In genomic region chr8:92312178-92312577, GRCm38 (mm10) we compare ENCODE assay signal across 25 mouse cellular contexts. TPM values are rescaled to one million over a fixed set of nuclear protein-coding genes. Genes with fewer than 3 reads are reported as not detected.
A peak's percentile ranks its signal among the peaks of the same experiment; 100 is the strongest.
DNase-seq lines count a peak whose midpoint lies in the region; ATAC-seq and TF ChIP-seq lines count a peak whose summit lies in the region.
"Had no signal": no experiment of that assay in that cellular context is flagged by ENCODE, and none has a peak within 500 bp of the region (broad histone marks: within the 10 kb centered on the region; RNA-seq: fewer than 3 reads in every experiment).

No protein-coding gene starts in this region.

- H3K27me3 ChIP-seq in heart, embryonic 13.5 days (replicated peaks) = peaks cover 68% of the 10 kb centered on the region
- H3K27me3 ChIP-seq in lung, embryonic 14.5 days (ENCODE audit: insufficient read depth, low read length) = peaks cover 62% of the 10 kb centered on the region
- H3K27me3 ChIP-seq: neural tube, embryonic 12.5 days had no signal

- peak; percentile 23 for DNase-seq in embryo, embryonic 10 days (ENCODE audit: low spot score)
- DNase-seq in embryo, embryonic 11 days = no peak
- no peak for DNase-seq in heart, postnatal 25 days (ENCODE audit: low spot score)
- DNase-seq in lung, embryonic 14.5 days = peak; percentile 92
- DNase-seq in lung, postnatal 14 days = no peak
- peak; percentile 10 for DNase-seq in retina, postnatal 1 day
- no peak for DNase-seq in retina, embryonic 14.5 days (ENCODE audit: low spot score)
- DNase-seq: adrenal gland, adult 8-10 months; cerebellum, adult 2 months; cerebellum, postnatal 25 days; forebrain, postnatal 0 days; gastrocnemius, postnatal 14 days; kidney, adult 8-10 months; kidney, postnatal 10 days; liver, embryonic 13.5 days; thymus, postnatal 36 days had no signal

- H3K4me3 ChIP-seq in heart, embryonic 13.5 days = no peak overlapping the region
- no peak overlapping the region for H3K4me3 ChIP-seq in lung, embryonic 14.5 days (ENCODE audit: low read depth, low read length)
- H3K4me3 ChIP-seq: embryonic facial prominence, embryonic 10.5 days; heart, embryonic 15.5 days; left cerebral cortex, adult 2 months; liver, embryonic 13.5 days; midbrain, embryonic 12.5 days; neural tube, embryonic 12.5 days had no signal

- no peaks in the 10 kb centered on the region for H3K36me3 ChIP-seq in heart, embryonic 13.5 days
- H3K36me3 ChIP-seq in lung, embryonic 14.5 days (ENCODE audit: insufficient read depth) = no peaks in the 10 kb centered on the region
- H3K36me3 ChIP-seq: embryonic facial prominence, embryonic 10.5 days; heart, embryonic 15.5 days; liver, embryonic 13.5 days; midbrain, embryonic 12.5 days; neural tube, embryonic 12.5 days had no signal

- H3K4me2 ChIP-seq in heart, embryonic 13.5 days = peak overlapping the region; percentile 31
- no peak overlapping the region for H3K4me2 ChIP-seq in lung, embryonic 14.5 days
- H3K4me2 ChIP-seq: heart, embryonic 15.5 days; hindbrain, embryonic 14.5 days; liver, embryonic 13.5 days; midbrain, embryonic 12.5 days; neural tube, embryonic 12.5 days had no signal

- no peak for ATAC-seq in heart, embryonic 13.5 days (ENCODE audit: extremely low read depth, insufficient number of reproducible peaks, low FRiP score, low TSS enrichment)
- ATAC-seq in lung, embryonic 14.5 days (ENCODE audit: insufficient read depth) = peak; percentile 89
- ATAC-seq: activated CD4-positive, CD25-positive, alpha-beta regulatory T cell, adult 4 months; forebrain, postnatal 0 days had no signal

- no peak for TF ChIP-seq CTCF in lung, embryonic 14.5 days (IDR thresholded peaks at IDR 0.05; ENCODE audit: low read depth)

- intact Hi-C loops in heart, postnatal 25 days (cut with DNase I) = no loop called here

- whole genome bisulfite sequencing in heart, embryonic 13.5 days = 9% methylated on average over 7 of the region's 7 CpGs
- 4% methylated on average over 7 of the region's 7 CpGs for WGBS in lung, embryonic 14.5 days

- peaks cover 13% of the 10 kb centered on the region for H3K4me1 ChIP-seq in heart, embryonic 13.5 days
- peaks cover 5% of the 10 kb centered on the region; the same call in 1 of the 2 replicates for H3K4me1 ChIP-seq in lung, embryonic 14.5 days (ENCODE audit: insufficient read depth)
- H3K4me1 ChIP-seq: liver, embryonic 13.5 days; neural tube, embryonic 12.5 days had no signal

- H3K27ac ChIP-seq in heart, embryonic 13.5 days (replicated peaks) = 0 out of 2 replicates have a peak overlapping the region, but pooled peaks have one; percentile 24
- H3K27ac ChIP-seq in lung, embryonic 14.5 days (ENCODE audit: low read depth) = no peak overlapping the region
- H3K27ac ChIP-seq: embryonic facial prominence, embryonic 10.5 days; heart, embryonic 15.5 days; hindbrain, embryonic 14.5 days; left cerebral cortex, adult 2 months; liver, embryonic 13.5 days; midbrain, embryonic 12.5 days; neural tube, embryonic 12.5 days had no signal

- no peaks in the 10 kb centered on the region for H3K9me3 ChIP-seq in heart, embryonic 13.5 days
- H3K9me3 ChIP-seq in lung, embryonic 14.5 days (ENCODE audit: low read depth, low read length) = no peaks in the 10 kb centered on the region
- H3K9me3 ChIP-seq: embryonic facial prominence, embryonic 10.5 days; heart, embryonic 15.5 days; liver, embryonic 13.5 days; midbrain, embryonic 12.5 days; neural tube, embryonic 12.5 days had no signal

- H3K9ac ChIP-seq in heart, embryonic 13.5 days = no peak overlapping the region
- H3K9ac ChIP-seq in lung, embryonic 14.5 days = no peak overlapping the region
- H3K9ac ChIP-seq: forebrain, postnatal 0 days; heart, embryonic 15.5 days; hindbrain, embryonic 14.5 days; liver, embryonic 13.5 days; midbrain, embryonic 12.5 days; neural tube, embryonic 12.5 days had no signal

RNA-seq across cellular contexts. Expression of gene Irx5, which starts 45.2 kb away (rescaled TPM):
- 7.7 and 8.5 TPM in 2 replicates for polyA plus RNA-seq in heart, embryonic 13.5 days (2015; fragmentation: Nextera tagmentation; extraction: Ambion mirVana)
- total RNA-seq in heart, postnatal 25 days (2021) = 10 to 100 TPM in 1 of 2 experiments, 1 to 10 TPM in 1; 8.8 to 11.9 TPM
- polyA plus RNA-seq in lung, embryonic 14.5 days (2014; fragmentation: Nextera tagmentation; extraction: Ambion mirVana) = 18.5 and 22.4 TPM in 2 replicates
- total RNA-seq: gastrocnemius, postnatal 14 days had no signal
- polyA plus RNA-seq: activated CD4-positive, CD25-positive, alpha-beta regulatory T cell, adult 4 months; intestine, embryonic 14.5 days had no signal

Comparison
In these comparisons a context has a peak if more than half of its experiments do, and no peak if none do; other contexts are left out.
1. DNase-seq: peak in embryo, embryonic 10 days (single experiment), lung, embryonic 14.5 days (single experiment) and retina, postnatal 1 day (single experiment); none in embryo, embryonic 11 days (single experiment), heart, postnatal 25 days (single experiment), lung, postnatal 14 days (single experiment) and retina, embryonic 14.5 days (single experiment).